Mouse (Mus musculus): Measurements from ENCODE around the gene Sult2b1. TPM values are rescaled to one million over a fixed set of nuclear protein-coding genes. Genes with fewer than 3 reads are reported as not detected.
A peak's percentile ranks its signal among the peaks of the same experiment; 100 is the strongest.

Sult2b1 gene
- polyA plus RNA-seq, 1 experiment from 2014 or later = 6.6 TPM

DNA sequence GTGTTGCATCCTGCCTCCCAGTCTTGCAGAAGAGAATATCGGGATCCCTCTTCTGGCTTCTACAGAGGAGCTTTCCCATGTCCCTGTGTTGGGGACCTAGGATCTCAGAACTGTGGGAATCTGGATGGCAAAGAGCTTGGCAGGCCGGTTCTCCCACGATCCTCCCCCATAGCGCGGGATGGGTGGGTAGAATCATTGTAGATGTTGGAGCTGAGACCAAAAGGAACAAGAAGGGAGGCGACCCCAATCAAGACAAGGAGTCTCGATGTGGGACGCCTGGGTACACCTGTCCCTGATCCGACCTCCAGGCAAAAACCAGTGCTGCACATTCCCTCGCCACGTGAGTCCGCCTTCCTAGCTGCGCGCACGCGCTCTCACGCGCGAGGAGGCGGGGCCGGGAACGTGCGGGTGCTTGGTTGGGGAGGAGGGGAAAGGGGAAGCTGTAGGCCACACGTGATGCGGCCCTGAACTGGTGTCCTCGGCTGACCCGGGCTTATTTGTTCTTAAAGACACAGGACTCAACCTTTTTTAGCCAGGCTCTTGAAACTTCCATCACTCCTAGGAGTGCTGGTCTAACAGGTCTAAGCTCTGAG, 77.0 kb downstream of the Sult2b1 start:
- Histone ChIP-seq H3K4me2 (ENCODE audit: low read length) (peak overlapping the region; percentile 98), H3K27me3 (replicated peaks; ENCODE audit: control insufficient read depth, insufficient read depth, low read length) (no peaks in the 10 kb centered on the region), H3K36me3 (ENCODE audit: control insufficient read depth, insufficient read depth, low read length) (peaks cover 19% of the 10 kb centered on the region), H3K9ac (ENCODE audit: low read depth, low read length) (peak overlapping the region; percentile 33), H3K4me1 (ENCODE audit: control insufficient read depth, insufficient read depth, low read depth, low read length) (peaks cover 62% of the 10 kb centered on the region), H3K9me3 (ENCODE audit: control insufficient read depth, low read length) (no peaks in the 10 kb centered on the region), H3K4me3 (ENCODE audit: low read length) (peak overlapping the region; percentile 62), H3K27ac (ENCODE audit: low read depth, low read length) (peak overlapping the region; percentile 80)
- WGBS = under 1% methylated on average over 27 of the region's 27 CpGs
- ATAC-seq = no peak

DNA sequence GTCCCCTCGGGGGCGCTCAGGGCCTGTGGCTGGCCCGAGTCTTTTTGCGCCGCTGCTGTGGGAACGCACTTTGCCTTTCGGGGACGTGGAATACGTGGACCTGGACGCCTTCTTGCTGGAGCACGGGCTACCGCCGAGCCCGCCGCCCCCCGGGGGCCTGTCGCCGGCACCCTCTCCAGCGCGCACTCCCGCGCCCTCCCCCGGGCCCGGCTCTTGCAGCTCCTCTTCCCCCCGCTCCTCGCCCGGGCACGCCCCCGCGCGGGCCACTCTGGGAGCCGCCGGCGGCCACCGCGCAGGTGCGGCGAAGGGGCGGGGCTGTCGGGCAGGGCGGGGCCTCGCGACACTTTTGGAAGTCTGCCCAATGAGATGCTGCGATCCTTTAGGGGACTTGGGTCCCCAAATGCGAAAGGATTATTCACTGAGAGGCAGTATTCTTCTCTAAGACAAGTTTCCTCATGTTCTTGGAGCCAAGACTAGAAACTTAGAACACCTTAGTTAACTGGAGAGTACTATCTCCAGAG, 77.7 kb downstream of the Sult2b1 start:
- peak overlapping the region; percentile 62 for H3K4me3 ChIP-seq (ENCODE audit: low read length)
- H3K4me1 ChIP-seq (ENCODE audit: control insufficient read depth, insufficient read depth, low read depth, low read length) = peaks cover 62% of the 10 kb centered on the region
- H3K36me3 ChIP-seq (ENCODE audit: control insufficient read depth, insufficient read depth, low read length) = peaks cover 13% of the 10 kb centered on the region
- no peak for ATAC-seq
- H3K27me3 ChIP-seq (replicated peaks; ENCODE audit: control insufficient read depth, insufficient read depth, low read length) = no peaks in the 10 kb centered on the region
- peak overlapping the region; percentile 98 for H3K4me2 ChIP-seq (ENCODE audit: low read length)
- peak overlapping the region; percentile 77 for H3K9ac ChIP-seq (ENCODE audit: low read depth, low read length)
- H3K27ac ChIP-seq (ENCODE audit: low read depth, low read length) = peak overlapping the region; percentile 80
- under 1% methylated on average over 38 of the region's 45 CpGs for WGBS
- no peaks in the 10 kb centered on the region for H3K9me3 ChIP-seq (ENCODE audit: control insufficient read depth, low read length)

DNA sequence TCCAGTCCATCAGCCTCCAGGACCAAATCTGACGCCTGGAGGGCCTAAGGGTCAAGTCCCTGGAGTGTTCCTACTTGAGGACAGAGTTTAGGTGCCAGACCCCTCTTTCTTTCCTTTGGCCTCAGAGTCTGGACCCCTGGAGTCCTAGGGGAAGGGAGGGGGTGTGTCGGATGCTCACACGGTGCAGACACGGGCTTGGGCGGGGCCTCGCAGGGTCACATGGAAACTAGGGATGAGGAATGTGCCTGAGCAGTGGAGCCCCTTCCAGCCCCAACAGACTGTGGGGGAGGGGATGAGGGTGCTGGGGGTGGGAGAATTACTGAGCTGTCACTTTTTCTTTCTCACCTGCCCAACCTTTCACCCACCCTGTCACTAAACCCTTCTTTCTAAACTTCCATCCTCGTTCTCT, 78.6 kb downstream of the Sult2b1 start:
- H3K27ac ChIP-seq (ENCODE audit: low read depth, low read length) = no peak overlapping the region
- peaks cover 4% of the 10 kb centered on the region for H3K36me3 ChIP-seq (ENCODE audit: control insufficient read depth, insufficient read depth, low read length)
- peak overlapping the region; percentile 77 for H3K9ac ChIP-seq (ENCODE audit: low read depth, low read length)
- H3K9me3 ChIP-seq (ENCODE audit: control insufficient read depth, low read length) = no peaks in the 10 kb centered on the region
- peak overlapping the region; percentile 62 for H3K4me3 ChIP-seq (ENCODE audit: low read length)
- under 1% methylated on average over 7 of the region's 7 CpGs for WGBS
- peak overlapping the region; percentile 98 for H3K4me2 ChIP-seq (ENCODE audit: low read length)
- ATAC-seq = no peak
- H3K4me1 ChIP-seq (ENCODE audit: control insufficient read depth, insufficient read depth, low read depth, low read length) = peaks cover 67% of the 10 kb centered on the region
- no peaks in the 10 kb centered on the region for H3K27me3 ChIP-seq (replicated peaks; ENCODE audit: control insufficient read depth, insufficient read depth, low read length)

DNA sequence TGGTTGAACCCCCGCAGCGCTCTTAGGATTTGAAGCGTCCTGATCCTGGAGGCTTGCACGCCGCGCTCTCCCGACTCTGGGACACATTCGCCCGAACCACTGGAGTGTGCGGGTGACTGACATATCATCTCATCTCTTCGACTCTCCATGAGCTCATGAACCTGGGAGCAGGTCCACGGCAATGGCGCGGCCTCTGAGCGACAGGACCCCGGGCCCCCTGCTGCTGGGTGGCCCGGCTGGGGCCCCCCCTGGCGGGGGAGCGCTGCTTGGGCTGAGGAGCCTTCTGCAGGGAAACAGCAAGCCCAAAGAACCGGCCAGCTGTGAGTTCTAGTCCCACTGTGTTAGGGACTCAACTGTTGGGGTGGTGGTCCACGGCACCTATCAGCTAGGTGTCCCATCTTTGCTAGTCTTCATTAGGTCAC, 79.0 kb downstream of the Sult2b1 start:
- Histone ChIP-seq H3K4me1 (ENCODE audit: control insufficient read depth, insufficient read depth, low read depth, low read length) (peaks cover 70% of the 10 kb centered on the region), H3K27me3 (replicated peaks; ENCODE audit: control insufficient read depth, insufficient read depth, low read length) (no peaks in the 10 kb centered on the region), H3K9me3 (ENCODE audit: control insufficient read depth, low read length) (no peaks in the 10 kb centered on the region), H3K9ac (ENCODE audit: low read depth, low read length) (peak overlapping the region; percentile 77), H3K27ac (ENCODE audit: low read depth, low read length) (peak overlapping the region; percentile 63), H3K36me3 (ENCODE audit: control insufficient read depth, insufficient read depth, low read length) (peaks cover 3% of the 10 kb centered on the region), H3K4me3 (ENCODE audit: low read length) (peak overlapping the region; percentile 62), H3K4me2 (ENCODE audit: low read length) (peak overlapping the region; percentile 98)
- WGBS = 1% methylated on average over 21 of the region's 21 CpGs
- ATAC-seq = no peak

DNA sequence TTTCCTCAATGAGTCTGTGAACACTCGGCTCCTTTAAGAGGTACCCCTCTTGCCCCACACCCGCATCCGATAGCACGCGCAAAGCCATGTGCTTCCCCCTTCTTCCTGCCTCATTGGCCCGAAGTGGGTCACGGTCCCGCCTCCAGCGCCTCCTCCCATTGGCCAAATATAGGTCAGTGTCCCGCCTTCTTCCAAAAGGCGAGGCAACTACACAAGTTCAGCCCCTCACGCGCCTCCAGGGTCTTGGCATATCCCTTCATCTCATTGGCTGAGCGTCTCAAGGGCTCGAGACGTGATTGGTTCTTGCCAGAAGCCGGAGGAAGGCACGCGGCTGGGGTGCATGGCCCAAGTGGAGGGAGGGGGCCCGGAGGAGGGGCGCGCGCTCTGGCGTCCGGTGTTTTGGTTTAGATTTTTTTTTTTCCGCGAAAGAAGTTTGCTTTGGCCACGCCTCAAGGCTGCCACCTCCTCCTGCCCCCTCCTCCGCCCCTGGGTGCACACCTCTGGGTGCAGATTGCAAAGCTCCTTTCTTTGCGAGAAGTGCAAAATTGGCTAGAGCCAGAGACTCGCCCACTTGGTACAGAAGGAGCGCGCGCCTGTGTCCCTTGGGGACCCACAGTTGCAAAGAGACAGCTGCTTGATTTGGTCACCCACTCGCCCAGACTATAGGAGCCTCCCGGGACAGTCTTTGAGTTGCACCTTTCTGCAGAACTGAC, 79.6 kb downstream of the Sult2b1 start, which contains the start of gene Dbp:
Gene Dbp (plus strand): TSS at position 359 of the 713 bp plus-strand sequence.
- peak within 1 kb of the TSS; percentile 83 for H3K27ac ChIP-seq (ENCODE audit: low read depth, low read length)
- H3K9ac ChIP-seq (ENCODE audit: low read depth, low read length) = peak within 1 kb of the TSS; percentile 77
- ATAC-seq = peak; percentile 89
- peaks cover 72% of the 10 kb centered on the region for H3K4me1 ChIP-seq (ENCODE audit: control insufficient read depth, insufficient read depth, low read depth, low read length)
- no peaks in the 10 kb centered on the region for H3K36me3 ChIP-seq (ENCODE audit: control insufficient read depth, insufficient read depth, low read length)
- WGBS = 0% methylated on average over 36 of the region's 36 CpGs
- H3K27me3 ChIP-seq (replicated peaks; ENCODE audit: control insufficient read depth, insufficient read depth, low read length) = no peaks in the 10 kb centered on the region
- peak within 1 kb of the TSS; percentile 62 for H3K4me3 ChIP-seq (ENCODE audit: low read length)
- H3K9me3 ChIP-seq (ENCODE audit: control insufficient read depth, low read length) = no peaks in the 10 kb centered on the region
- H3K4me2 ChIP-seq (ENCODE audit: low read length) = peak within 1 kb of the TSS; percentile 98

DNA sequence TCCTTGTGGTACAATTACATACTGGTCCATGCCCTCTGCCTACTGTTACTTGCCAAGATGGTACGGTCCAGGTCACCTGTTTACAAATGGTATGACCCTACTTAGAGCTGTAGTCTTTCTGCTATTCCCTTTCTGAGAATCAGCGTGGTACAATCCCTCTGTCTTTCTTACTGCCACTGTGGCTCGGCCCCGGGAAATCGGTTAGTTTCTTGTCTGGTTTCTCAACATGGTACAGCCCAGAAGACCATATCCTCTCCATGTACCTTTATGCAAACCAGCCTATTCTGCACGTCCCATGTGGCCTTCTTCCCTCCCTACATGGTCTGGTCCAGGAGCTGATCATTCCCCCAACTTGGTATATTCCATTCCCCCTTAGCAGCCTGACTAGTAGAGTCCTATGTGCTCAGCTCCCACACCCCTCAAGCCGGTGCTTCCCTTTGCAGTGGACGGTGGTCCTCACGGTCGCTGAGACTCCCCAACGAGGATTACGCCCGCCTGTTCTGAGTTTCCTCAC, 80.4 kb downstream of the Sult2b1 start:
- peak; percentile 56 for ATAC-seq
- 1% methylated on average over 13 of the region's 13 CpGs for WGBS
- Histone ChIP-seq H3K36me3 (ENCODE audit: control insufficient read depth, insufficient read depth, low read length) (no peaks in the 10 kb centered on the region), H3K27me3 (replicated peaks; ENCODE audit: control insufficient read depth, insufficient read depth, low read length) (no peaks in the 10 kb centered on the region), H3K4me1 (ENCODE audit: control insufficient read depth, insufficient read depth, low read depth, low read length) (peaks cover 64% of the 10 kb centered on the region), H3K27ac (ENCODE audit: low read depth, low read length) (peak overlapping the region; percentile 83), H3K4me2 (ENCODE audit: low read length) (peak overlapping the region; percentile 98), H3K4me3 (ENCODE audit: low read length) (peak overlapping the region; percentile 62), H3K9ac (ENCODE audit: low read depth, low read length) (peak overlapping the region; percentile 64), H3K9me3 (ENCODE audit: control insufficient read depth, low read length) (no peaks in the 10 kb centered on the region)

DNA sequence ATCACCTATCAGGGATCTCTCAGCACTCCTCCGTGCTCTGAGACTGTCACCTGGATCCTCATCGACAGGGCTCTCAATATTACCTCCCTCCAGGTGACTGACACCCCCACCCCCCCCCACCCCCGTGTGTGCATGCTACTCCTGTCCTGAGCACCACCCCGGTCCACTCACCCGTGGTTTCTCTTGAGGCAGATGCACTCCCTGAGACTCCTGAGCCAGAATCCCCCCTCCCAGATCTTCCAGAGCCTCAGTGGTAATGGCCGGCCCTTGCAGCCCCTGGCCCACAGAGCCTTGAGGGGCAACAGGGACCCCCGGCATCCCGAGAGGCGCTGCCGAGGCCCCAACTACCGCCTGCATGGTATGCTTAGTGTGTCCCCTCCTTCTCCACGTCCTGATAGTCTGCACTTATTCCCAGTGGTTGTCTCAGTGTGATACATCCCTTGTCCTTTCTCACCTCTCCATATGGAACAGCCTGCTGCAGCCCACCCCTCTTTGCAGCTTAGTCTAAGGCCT, 80.9 kb downstream of the Sult2b1 start:
- no peaks in the 10 kb centered on the region for H3K27me3 ChIP-seq (replicated peaks; ENCODE audit: control insufficient read depth, insufficient read depth, low read length)
- no peaks in the 10 kb centered on the region for H3K9me3 ChIP-seq (ENCODE audit: control insufficient read depth, low read length)
- ATAC-seq = no peak; the same call in 1 of the 2 replicates
- peak overlapping the region; percentile 98 for H3K4me2 ChIP-seq (ENCODE audit: low read length)
- peak overlapping the region; percentile 62 for H3K4me3 ChIP-seq (ENCODE audit: low read length)
- peak overlapping the region; percentile 64 for H3K9ac ChIP-seq (ENCODE audit: low read depth, low read length)
- 35% methylated on average over 12 of the region's 12 CpGs for WGBS
- H3K4me1 ChIP-seq (ENCODE audit: control insufficient read depth, insufficient read depth, low read depth, low read length) = peaks cover 60% of the 10 kb centered on the region
- peak overlapping the region; percentile 83 for H3K27ac ChIP-seq (ENCODE audit: low read depth, low read length)
- H3K36me3 ChIP-seq (ENCODE audit: control insufficient read depth, insufficient read depth, low read length) = no peaks in the 10 kb centered on the region

DNA sequence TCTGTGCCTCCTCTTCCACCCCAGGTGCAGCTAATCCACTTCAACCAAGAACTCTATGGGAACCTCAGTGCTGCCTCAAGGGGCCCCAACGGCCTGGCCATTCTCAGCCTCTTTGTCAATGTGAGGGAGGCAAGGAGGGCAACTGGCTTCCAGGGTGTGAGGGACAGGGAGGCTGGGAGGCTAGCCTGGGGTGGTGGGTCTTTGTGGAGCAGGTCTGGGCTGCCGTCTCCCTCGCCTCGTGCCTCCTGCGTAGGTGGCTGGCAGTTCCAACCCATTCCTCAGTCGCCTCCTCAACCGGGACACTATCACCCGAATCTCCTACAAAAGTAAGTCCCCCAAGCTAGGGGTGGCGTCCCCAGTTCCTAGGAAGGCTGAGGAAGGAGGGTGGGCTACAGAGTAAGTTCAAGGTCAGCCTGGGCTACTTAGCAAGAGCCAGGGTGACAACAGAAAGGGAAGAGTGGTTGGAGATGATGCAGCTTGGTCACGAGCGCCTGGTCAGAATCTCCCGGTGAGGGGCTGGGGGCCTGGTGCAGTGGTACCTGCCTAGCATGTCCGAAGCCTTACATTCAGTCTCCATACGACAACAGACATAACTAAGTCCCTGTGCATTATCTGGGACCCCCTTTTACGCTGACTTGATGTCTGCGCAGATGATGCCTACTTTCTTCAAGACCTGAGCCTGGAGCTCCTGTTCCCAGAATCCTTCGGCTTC, 81.5 kb downstream of the Sult2b1 start:
- ATAC-seq = no peak
- H3K36me3 ChIP-seq (ENCODE audit: control insufficient read depth, insufficient read depth, low read length) = no peaks in the 10 kb centered on the region
- H3K27ac ChIP-seq (ENCODE audit: low read depth, low read length) = no peak overlapping the region; the same call in 1 of the 2 replicates
- H3K4me1 ChIP-seq (ENCODE audit: control insufficient read depth, insufficient read depth, low read depth, low read length) = peaks cover 54% of the 10 kb centered on the region
- peak overlapping the region; percentile 98 for H3K4me2 ChIP-seq (ENCODE audit: low read length)
- 0 out of 2 replicates have a peak, but pooled peaks cover 2% of the 10 kb centered on the region for H3K27me3 ChIP-seq (replicated peaks; ENCODE audit: control insufficient read depth, insufficient read depth, low read length)
- H3K4me3 ChIP-seq (ENCODE audit: low read length) = no peak overlapping the region
- no peaks in the 10 kb centered on the region for H3K9me3 ChIP-seq (ENCODE audit: control insufficient read depth, low read length)
- 89% methylated on average over 17 of the region's 17 CpGs for WGBS
- H3K9ac ChIP-seq (ENCODE audit: low read depth, low read length) = no peak overlapping the region

Measured in hindbrain, embryonic 16.5 days (tissue).